Mouse (Mus musculus) CH12.LX (cell line): ENCODE measurements around the gene Tapbpl.

Experiments used
- ETS1 ChIP-seq: conservative IDR thresholded peaks from 2 replicates; pipeline ENCODE4 v1.6.1; 2012; ENCODE audit warnings: low read depth, mild to moderate bottlenecking, inconsistent platforms, low read length, improper control_type of control experiment, moderate library complexity
- POLR2A ChIP-seq: IDR thresholded peaks from 2 replicates; pipeline ENCODE4 v1.6.1; 2011; ENCODE audit warnings: low read depth, mild to moderate bottlenecking, improper control_type of control experiment, low read length
- USF1 ChIP-seq: IDR thresholded peaks from 2 replicates; pipeline ENCODE4 v1.6.1; 2014; ENCODE audit warnings: low read depth, mild to moderate bottlenecking, inconsistent platforms, low read length, improper control_type of control experiment

DNA sequence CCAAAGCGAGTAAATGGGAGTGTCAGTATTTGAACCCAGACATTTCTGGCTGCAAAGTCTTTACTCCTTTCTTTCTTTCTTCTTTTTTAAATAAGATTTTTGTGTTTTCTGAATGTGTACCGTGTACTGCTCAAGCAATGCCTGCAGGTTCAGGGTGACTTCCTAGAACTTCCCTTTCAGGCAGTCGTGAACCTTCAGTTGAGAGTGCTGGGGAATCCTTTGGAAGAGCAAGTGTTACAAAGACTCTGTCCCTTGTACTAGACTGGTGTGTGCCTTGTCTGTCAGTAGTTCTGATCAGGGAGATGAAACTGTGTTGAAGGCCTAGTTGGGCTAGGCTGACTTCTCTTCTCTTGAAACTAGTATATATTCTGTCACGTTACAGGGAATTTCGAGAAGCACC lies 38.8 kb downstream of the Tapbpl start:
- no peak for TF ChIP-seq POLR2A
- no peak for TF ChIP-seq USF1
- TF ChIP-seq ETS1 = no peak
